Mouse (Mus musculus): Measurements from ENCODE around the gene Plcl2.

DNA sequence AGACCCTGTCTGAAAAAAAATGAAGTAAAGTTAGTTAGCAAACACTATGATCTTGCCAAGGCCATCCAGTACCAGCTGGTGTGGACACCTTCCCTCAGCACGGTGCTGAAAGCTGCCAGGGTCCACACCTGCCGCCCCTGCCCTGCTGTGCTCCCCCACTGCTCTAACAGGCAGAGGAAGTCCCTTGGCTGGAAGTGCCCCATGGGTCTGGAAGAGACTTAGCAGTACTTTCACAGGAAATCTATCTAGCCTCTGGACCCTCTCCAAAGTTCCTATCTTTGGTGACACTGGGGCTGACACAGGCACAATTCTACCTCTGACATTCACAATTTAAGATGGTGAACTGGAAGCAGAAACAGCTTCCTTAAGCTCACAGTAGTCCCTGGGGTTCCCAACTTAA, 227.9 kb downstream of the Plcl2 start:
- TF ChIP-seq CTCF (IDR thresholded peaks at IDR 0.05; ENCODE audit: control insufficient read depth, insufficient read depth, insufficient replicate concordance, low read depth, low read length) (no peak), POLR2A (IDR thresholded peaks at IDR 0.05; ENCODE audit: control insufficient read depth, low read depth, low read length) (no peak)

Measured in testis, adult 2 months (tissue).